Mouse (Mus musculus): Measurements from ENCODE around the gene Srpk3.

DNA sequence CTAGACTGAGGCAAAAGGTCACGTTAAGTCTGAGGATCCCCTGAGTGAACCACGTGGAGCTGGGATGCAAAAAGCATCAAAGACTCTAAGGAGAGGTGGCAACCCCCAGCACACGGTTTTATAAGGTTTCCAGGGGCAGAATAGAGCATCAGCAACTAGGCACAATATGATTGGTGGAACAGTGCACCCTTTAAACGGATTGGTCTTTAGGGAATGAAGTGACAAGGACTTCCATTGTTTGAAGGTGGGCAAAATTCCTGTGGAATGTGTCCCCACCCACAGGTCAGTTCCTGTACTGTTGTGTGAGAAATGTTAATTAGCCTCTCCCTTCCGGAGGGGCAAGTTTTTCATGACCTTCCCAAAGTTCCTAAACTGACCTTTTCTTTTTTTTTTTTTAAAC, 35.1 kb upstream of the Srpk3 start:
- TF ChIP-seq POLR2A (IDR thresholded peaks at IDR 0.05; ENCODE audit: low read depth, low read length) (no peak), CTCF (IDR thresholded peaks at IDR 0.05; ENCODE audit: extremely low read depth, insufficient read depth, insufficient read length, insufficient replicate concordance) (no peak)
